Mouse (Mus musculus): ENCODE measurements around the gene Mamdc2.

DNA sequence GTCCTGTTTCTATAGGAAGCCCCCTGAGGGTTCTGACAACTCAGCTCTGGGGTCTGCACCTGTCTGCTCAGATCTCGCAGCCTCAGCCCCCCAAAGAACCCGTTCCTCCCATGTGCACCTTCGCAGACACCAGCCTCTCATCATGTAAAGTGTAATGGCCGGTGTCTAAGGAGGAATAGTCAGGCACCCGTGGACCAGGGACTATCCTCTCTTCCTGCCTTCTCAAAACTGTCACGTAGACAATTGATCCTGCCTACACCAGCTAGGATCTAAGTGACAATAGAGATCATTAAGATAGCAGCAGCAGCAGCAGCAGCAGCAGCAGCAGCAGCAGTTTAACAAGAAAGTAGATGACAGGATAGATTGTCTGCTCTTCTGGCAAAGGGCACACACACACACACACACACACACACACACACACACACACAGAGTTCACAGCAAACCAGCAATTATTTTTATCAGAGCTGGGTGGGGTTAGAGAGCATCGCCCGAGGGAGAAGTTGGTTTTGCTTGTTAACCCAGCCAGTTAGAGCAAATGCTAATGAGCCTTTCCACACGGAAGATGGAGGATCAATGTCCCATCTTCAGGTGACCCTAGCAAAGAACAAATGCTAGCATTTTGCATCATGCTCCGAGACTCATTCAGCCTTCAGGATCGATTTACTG, 71.6 kb downstream of the Mamdc2 start:
- TF ChIP-seq CTCF (IDR thresholded peaks at IDR 0.05; ENCODE audit: low read depth), result no peak
- TF ChIP-seq EP300 (IDR thresholded peaks at IDR 0.05; ENCODE audit: low read depth), result no peak
